Mouse (Mus musculus): Measurements from ENCODE around the gene Zdhhc7. TPM values are rescaled to one million over a fixed set of nuclear protein-coding genes. Genes with fewer than 3 reads are reported as not detected.

The Zdhhc7 gene
- polyA plus RNA-seq, 1 experiment from 2014 or later = 33.0 TPM

GRCm38 (mm10) chr8:120126357-120127161 is 25.3 kb upstream of the Zdhhc7 start:
- TF ChIP-seq CTCF (IDR thresholded peaks at IDR 0.05) (no peak), EP300 (IDR thresholded peaks at IDR 0.05) (peak; percentile 61)
- H3K27ac ChIP-seq (ENCODE audit: low read length) = peak overlapping the region; percentile 63
- H3K4me2 ChIP-seq (replicated peaks; ENCODE audit: low read depth, low read length) = no peak overlapping the region
- no peaks in the 10 kb centered on the region for H3K4me1 ChIP-seq (ENCODE audit: insufficient read depth, low read depth, low read length)
- ATAC-seq (peak; percentile 90), DNase-seq (ENCODE audit: low spot score) (peak; percentile 73)
- H3K36me3 ChIP-seq (ENCODE audit: insufficient read depth, low read length) = no peaks in the 10 kb centered on the region
- H3K4me3 ChIP-seq (ENCODE audit: low read depth, low read length) = no peak overlapping the region
- no peak overlapping the region for H3K9ac ChIP-seq (replicated peaks; ENCODE audit: low read depth)
- H3K27me3 ChIP-seq (replicated peaks; ENCODE audit: insufficient read depth, low read length) = no peaks in the 10 kb centered on the region; the same call in none of the 2 replicates
- WGBS = 17% methylated on average over 14 of the region's 14 CpGs
- no peaks in the 10 kb centered on the region for H3K9me3 ChIP-seq (ENCODE audit: low read length)

GRCm38 (mm10) chr8:120124836-120125389 is 23.6 kb upstream of the Zdhhc7 start:
- H3K27me3 ChIP-seq (replicated peaks; ENCODE audit: insufficient read depth, low read length) = no peaks in the 10 kb centered on the region; the same call in none of the 2 replicates
- no peak for DNase-seq (ENCODE audit: low spot score)
- H3K27ac ChIP-seq (ENCODE audit: low read length) = peak overlapping the region; percentile 11; the same call in 1 of the 2 replicates
- H3K4me1 ChIP-seq (ENCODE audit: insufficient read depth, low read depth, low read length) = no peaks in the 10 kb centered on the region
- no peaks in the 10 kb centered on the region for H3K36me3 ChIP-seq (ENCODE audit: insufficient read depth, low read length)
- no peak overlapping the region for H3K9ac ChIP-seq (replicated peaks; ENCODE audit: low read depth)
- TF ChIP-seq CTCF (IDR thresholded peaks at IDR 0.05) = no peak
- TF ChIP-seq EP300 (IDR thresholded peaks at IDR 0.05) = no peak
- no peaks in the 10 kb centered on the region for H3K9me3 ChIP-seq (ENCODE audit: low read length)
- no peak overlapping the region for H3K4me3 ChIP-seq (ENCODE audit: low read depth, low read length)
- H3K4me2 ChIP-seq (replicated peaks; ENCODE audit: low read depth, low read length) = no peak overlapping the region
- WGBS = 53% methylated on average over 7 of the region's 7 CpGs
- ATAC-seq = no peak

GRCm38 (mm10) chr8:120124261-120124660 is 23.0 kb upstream of the Zdhhc7 start:
- ATAC-seq (peak; percentile 65), DNase-seq (ENCODE audit: low spot score) (peak; percentile 54)
- Histone ChIP-seq H3K4me1 (ENCODE audit: insufficient read depth, low read depth, low read length) (no peaks in the 10 kb centered on the region), H3K36me3 (ENCODE audit: insufficient read depth, low read length) (0 out of 2 replicates have a peak, but pooled peaks cover 4% of the 10 kb centered on the region), H3K4me3 (ENCODE audit: low read depth, low read length) (no peak overlapping the region), H3K4me2 (replicated peaks; ENCODE audit: low read depth, low read length) (no peak overlapping the region), H3K27ac (ENCODE audit: low read length) (peak overlapping the region; percentile 11; the same call in 1 of the 2 replicates), H3K9ac (replicated peaks; ENCODE audit: low read depth) (no peak overlapping the region), H3K9me3 (ENCODE audit: low read length) (no peaks in the 10 kb centered on the region), H3K27me3 (replicated peaks; ENCODE audit: insufficient read depth, low read length) (no peaks in the 10 kb centered on the region; the same call in none of the 2 replicates)
- TF ChIP-seq CTCF (IDR thresholded peaks at IDR 0.05) (no peak), EP300 (IDR thresholded peaks at IDR 0.05) (no peak)
- 24% methylated on average over 6 of the region's 6 CpGs for WGBS

- Histone ChIP-seq H3K4me3 (ENCODE audit: low read depth, low read length) (no peak overlapping the region), H3K9me3 (ENCODE audit: low read length) (no peaks in the 10 kb centered on the region), H3K9ac (replicated peaks; ENCODE audit: low read depth) (no peak overlapping the region), H3K4me2 (replicated peaks; ENCODE audit: low read depth, low read length) (no peak overlapping the region), H3K27ac (ENCODE audit: low read length) (no peak overlapping the region), H3K27me3 (replicated peaks; ENCODE audit: insufficient read depth, low read length) (no peaks in the 10 kb centered on the region; the same call in none of the 2 replicates), H3K4me1 (ENCODE audit: insufficient read depth, low read depth, low read length) (no peaks in the 10 kb centered on the region; the same call in 1 of the 2 replicates), H3K36me3 (ENCODE audit: insufficient read depth, low read length) (0 out of 2 replicates have a peak, but pooled peaks cover 4% of the 10 kb centered on the region)
- DNase-seq (ENCODE audit: low spot score) (no peak), ATAC-seq (no peak)
- WGBS = 54% methylated on average over 5 of the region's 5 CpGs
- TF ChIP-seq EP300 (IDR thresholded peaks at IDR 0.05) = no peak
- no peak for TF ChIP-seq CTCF (IDR thresholded peaks at IDR 0.05)
Measured at GRCm38 (mm10) chr8:120120951-120121350, 19.7 kb upstream of the Zdhhc7 start.

GRCm38 (mm10) chr8:120119931-120120330 is 18.6 kb upstream of the Zdhhc7 start:
- Histone ChIP-seq H3K4me2 (replicated peaks; ENCODE audit: low read depth, low read length) (no peak overlapping the region), H3K9ac (replicated peaks; ENCODE audit: low read depth) (no peak overlapping the region), H3K27me3 (replicated peaks; ENCODE audit: insufficient read depth, low read length) (peaks cover 9% of the 10 kb centered on the region), H3K27ac (ENCODE audit: low read length) (no peak overlapping the region), H3K4me1 (ENCODE audit: insufficient read depth, low read depth, low read length) (no peaks in the 10 kb centered on the region; the same call in 1 of the 2 replicates), H3K9me3 (ENCODE audit: low read length) (no peaks in the 10 kb centered on the region), H3K36me3 (ENCODE audit: insufficient read depth, low read length) (0 out of 2 replicates have a peak, but pooled peaks cover 4% of the 10 kb centered on the region), H3K4me3 (ENCODE audit: low read depth, low read length) (no peak overlapping the region)
- 67% methylated on average over 6 of the region's 6 CpGs for WGBS
- DNase-seq (ENCODE audit: low spot score) (no peak), ATAC-seq (no peak)
- TF ChIP-seq CTCF (IDR thresholded peaks at IDR 0.05) (no peak), EP300 (IDR thresholded peaks at IDR 0.05) (no peak)

GRCm38 (mm10) chr8:120119429-120119828 is 18.1 kb upstream of the Zdhhc7 start:
- Histone ChIP-seq H3K36me3 (ENCODE audit: insufficient read depth, low read length) (0 out of 2 replicates have a peak, but pooled peaks cover 4% of the 10 kb centered on the region), H3K4me2 (replicated peaks; ENCODE audit: low read depth, low read length) (no peak overlapping the region; the same call in 1 of the 2 replicates), H3K4me1 (ENCODE audit: insufficient read depth, low read depth, low read length) (no peaks in the 10 kb centered on the region; the same call in 1 of the 2 replicates), H3K9me3 (ENCODE audit: low read length) (no peaks in the 10 kb centered on the region), H3K27me3 (replicated peaks; ENCODE audit: insufficient read depth, low read length) (peaks cover 14% of the 10 kb centered on the region), H3K27ac (ENCODE audit: low read length) (no peak overlapping the region), H3K4me3 (ENCODE audit: low read depth, low read length) (no peak overlapping the region), H3K9ac (replicated peaks; ENCODE audit: low read depth) (no peak overlapping the region)
- TF ChIP-seq CTCF (IDR thresholded peaks at IDR 0.05) (no peak), EP300 (IDR thresholded peaks at IDR 0.05) (no peak)
- no peak for ATAC-seq
- 56% methylated on average over 3 of the region's 3 CpGs for WGBS
- no peak for DNase-seq (ENCODE audit: low spot score)

Measured in lung, postnatal 0 days (tissue).